Mouse (Mus musculus) testis, adult 2 months (tissue): ENCODE results near the gene Olfr694. TPM values are rescaled to one million over a fixed set of nuclear protein-coding genes. Genes with fewer than 3 reads are reported as not detected.
"Not testable (repeated sequence)": the region's sequence is repeated elsewhere in the genome, so short reads cannot be mapped to it uniquely, and the experiment has no call there.

Source experiments
- H3K27ac ChIP-seq: fragments of 200-500 bp; 2 replicates; pipeline ENCODE4 v1.5.1; 2012; ENCODE audit warnings: low read depth, low read length; ENCODE audit not compliant: control insufficient read depth, insufficient read depth
- H3K27me3 ChIP-seq: fragments of 200-500 bp; 2 replicates; pipeline ENCODE4 v1.6.1; 2012; ENCODE audit warnings: mild to moderate bottlenecking, low read length, moderate library complexity; ENCODE audit not compliant: control insufficient read depth, insufficient read depth
- H3K36me3 ChIP-seq: fragments of 200-500 bp; 2 replicates; pipeline ENCODE4 v1.6.1; 2012; ENCODE audit warnings: mild to moderate bottlenecking, low read length; ENCODE audit not compliant: control insufficient read depth, insufficient read depth
- H3K4me1 ChIP-seq: fragments of 200-500 bp; 2 replicates; pipeline ENCODE4 v1.6.1; 2012; ENCODE audit warnings: low read length; ENCODE audit not compliant: control insufficient read depth, insufficient read depth
- H3K4me3 ChIP-seq: fragments of 200-500 bp; 2 replicates; pipeline ENCODE4 v1.5.1; 2012; ENCODE audit warnings: low read depth, mild to moderate bottlenecking, low read length, moderate library complexity, mixed read lengths; ENCODE audit not compliant: control insufficient read depth
- CTCF ChIP-seq: fragments of 200-500 bp; IDR thresholded peaks from 2 replicates; pipeline ENCODE4 v1.5.1; 2012; ENCODE audit warnings: low read depth, mild to moderate bottlenecking, inconsistent platforms, low read length, moderate library complexity; ENCODE audit not compliant: control insufficient read depth, insufficient read depth, insufficient replicate concordance
- POLR2A ChIP-seq: fragments of 200-500 bp; IDR thresholded peaks from 2 replicates; pipeline ENCODE4 v1.6.1; 2012; ENCODE audit warnings: low read depth, mild to moderate bottlenecking, inconsistent platforms, low read length, moderate library complexity; ENCODE audit not compliant: control insufficient read depth
- polyA plus RNA-seq: library from polyadenylated mRNA; depleted of rRNA; stranded (reverse); fragments of >200 nt; gene quantifications from 2 replicates; pipeline ENCODE4 v1.2.3, GENCODE M21; 2012; rRNA removed

Gene Olfr694
- not detected in 2 replicates for polyA plus RNA-seq

DNA sequence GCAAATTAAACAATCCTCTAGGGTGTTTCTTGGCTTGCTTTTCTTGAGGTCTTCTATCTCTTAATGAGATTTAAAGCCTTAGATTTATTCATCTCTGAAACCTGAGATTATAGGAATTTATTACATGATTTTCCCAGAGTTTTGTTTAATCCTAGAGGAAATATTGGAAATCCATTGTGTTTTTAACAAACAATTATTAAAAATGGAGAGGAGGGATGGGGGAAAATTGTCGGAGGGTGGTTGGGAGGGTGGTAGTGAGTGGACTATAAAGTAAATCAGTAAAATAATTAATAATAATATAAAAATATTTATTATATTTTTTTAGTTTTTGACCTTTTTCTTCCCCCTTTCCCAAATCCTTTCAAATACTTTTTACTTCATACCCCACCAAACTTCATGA lies at the start of gene Olfr694:
TSS of gene Olfr694 (minus strand) at position 101 of the 400 bp plus-strand sequence.
- no peak within 1 kb of the TSS for H3K4me3 ChIP-seq
- no peaks in the 10 kb centered on the region for H3K27me3 ChIP-seq
- TF ChIP-seq CTCF (no peak), POLR2A (no peak)
- H3K36me3 ChIP-seq, result no peaks in the 10 kb centered on the region
- H3K27ac ChIP-seq, result no peak within 1 kb of the TSS
- H3K4me1 ChIP-seq, result no peaks in the 10 kb centered on the region

DNA sequence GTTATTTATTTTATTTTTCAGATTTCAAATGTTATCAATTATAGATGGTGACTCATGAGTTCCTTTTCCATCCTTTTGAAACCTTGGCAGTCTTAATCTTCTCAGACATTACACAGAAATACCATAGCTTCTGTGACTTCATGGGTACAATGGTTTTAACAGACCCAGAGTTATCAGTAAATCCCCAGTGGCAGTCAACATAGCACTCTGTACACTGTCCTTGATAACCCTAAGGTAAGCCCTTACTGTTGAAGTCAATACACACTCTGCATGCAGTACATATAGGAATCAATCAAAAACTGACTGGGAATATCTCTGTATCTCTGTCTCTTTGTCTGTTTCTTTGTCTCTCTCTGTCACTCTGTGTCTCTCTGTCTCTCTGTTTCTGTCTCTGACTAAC lies 45.4 kb upstream of the Olfr694 start:
- Histone ChIP-seq H3K36me3 (no peaks in the 10 kb centered on the region), H3K27ac (no peak overlapping the region)
- no peak for TF ChIP-seq CTCF
- no peak for TF ChIP-seq POLR2A

DNA sequence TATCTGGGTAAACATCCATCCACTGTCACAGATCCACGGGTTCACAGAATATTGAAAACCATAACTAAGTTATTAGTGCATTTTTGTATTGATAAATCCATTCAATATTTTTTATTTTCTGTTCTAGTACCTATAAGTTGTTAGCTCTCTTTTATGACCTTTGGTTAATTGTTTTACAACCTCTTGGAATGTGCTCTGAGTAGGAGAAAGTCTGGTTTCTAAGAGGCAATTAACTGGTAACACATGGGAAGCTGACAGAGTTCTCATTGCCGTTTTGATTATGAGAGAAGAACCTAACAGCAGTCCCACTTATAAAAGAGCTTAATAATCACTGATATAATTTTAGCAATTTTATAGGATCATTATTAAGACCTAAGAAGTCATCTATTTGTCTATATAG lies 42.1 kb upstream of the Olfr694 start:
- no peak overlapping the region for H3K4me3 ChIP-seq
- H3K27ac ChIP-seq, result no peak overlapping the region

More for the DNA sequence above, 45.4 kb upstream of the Olfr694 start:
- H3K4me3 ChIP-seq, result no peak overlapping the region
- no peaks in the 10 kb centered on the region for H3K4me1 ChIP-seq
- H3K27me3 ChIP-seq, result no peaks in the 10 kb centered on the region

DNA sequence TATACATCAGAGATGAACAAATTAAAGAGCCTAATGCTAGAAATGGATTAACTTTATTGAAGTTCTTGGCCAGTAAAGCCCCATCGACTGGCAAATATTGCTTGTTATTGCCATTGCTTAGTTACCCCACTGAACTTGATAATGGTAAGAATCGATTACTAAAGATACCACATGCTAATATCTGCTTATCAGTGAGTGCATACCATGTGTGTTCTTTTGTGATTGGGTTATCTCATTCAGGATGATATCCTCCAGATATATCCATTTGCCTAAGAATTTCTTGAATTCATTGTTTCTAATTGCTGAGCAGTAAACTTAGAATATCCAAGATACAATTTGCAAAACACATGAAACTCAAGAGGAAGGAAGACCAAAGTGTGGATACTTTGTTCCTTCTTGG lies 34.0 kb upstream of the Olfr694 start:
- H3K27ac ChIP-seq, H3K4me1 ChIP-seq, H3K4me3 ChIP-seq, H3K36me3 ChIP-seq, H3K27me3 ChIP-seq: not testable (repeated sequence)

More for the DNA sequence above, 42.1 kb upstream of the Olfr694 start:
- Histone ChIP-seq H3K4me1 (no peaks in the 10 kb centered on the region), H3K27me3 (no peaks in the 10 kb centered on the region), H3K36me3 (no peaks in the 10 kb centered on the region)
- TF ChIP-seq POLR2A, result no peak
- TF ChIP-seq CTCF, result no peak

DNA sequence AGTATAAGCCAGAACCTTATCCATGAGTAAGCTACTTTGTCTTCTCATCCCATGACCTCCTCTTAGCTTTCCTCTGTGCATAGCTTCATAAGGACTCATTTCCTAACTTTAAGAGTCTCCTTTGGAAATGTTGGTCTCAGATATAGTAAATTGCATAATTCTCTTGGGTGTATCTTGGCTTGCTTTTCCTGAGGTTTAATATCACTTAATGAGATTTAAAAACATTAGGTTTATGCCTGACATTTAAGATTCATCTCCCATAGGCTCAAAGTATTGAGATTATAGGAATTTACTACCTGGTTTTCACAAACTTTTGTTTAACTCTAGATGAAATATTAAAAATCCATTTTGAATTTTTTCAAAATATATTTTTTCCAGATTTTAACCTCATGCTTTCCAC lies 24.7 kb upstream of the Olfr694 start, which contains the start of gene Olfr695:
TSS of gene Olfr695 (minus strand) at position 101 of the 400 bp plus-strand sequence.
- Histone ChIP-seq H3K27ac (no peak within 1 kb of the TSS), H3K36me3 (no peaks in the 10 kb centered on the region), H3K4me1 (no peaks in the 10 kb centered on the region), H3K4me3 (no peak within 1 kb of the TSS), H3K27me3 (no peaks in the 10 kb centered on the region)
- TF ChIP-seq CTCF (no peak), POLR2A (no peak)

DNA sequence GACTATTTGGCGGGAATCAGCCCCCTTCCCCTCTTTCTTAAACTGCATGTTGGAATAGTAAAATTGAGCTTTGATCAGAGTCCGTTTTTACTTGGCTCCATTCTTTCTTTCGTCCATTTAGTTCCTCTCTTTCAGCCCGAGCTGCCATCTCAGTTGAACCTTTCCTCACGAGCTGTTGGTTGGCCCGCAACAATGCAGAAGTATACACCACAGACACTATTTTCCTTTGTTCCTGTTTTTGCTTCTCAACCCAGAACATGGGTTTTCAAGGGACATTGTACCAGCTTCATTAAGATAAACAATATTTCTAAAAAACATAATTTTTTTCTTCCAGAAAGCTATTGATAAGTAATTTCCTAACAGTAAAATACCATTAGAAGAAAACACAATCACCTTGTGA lies 19.8 kb upstream of the Olfr694 start:
- Histone ChIP-seq H3K4me3 (no peak overlapping the region), H3K27me3 (no peaks in the 10 kb centered on the region), H3K4me1 (no peaks in the 10 kb centered on the region), H3K36me3 (no peaks in the 10 kb centered on the region), H3K27ac (no peak overlapping the region)
- TF ChIP-seq POLR2A, result no peak
- TF ChIP-seq CTCF, result no peak

DNA sequence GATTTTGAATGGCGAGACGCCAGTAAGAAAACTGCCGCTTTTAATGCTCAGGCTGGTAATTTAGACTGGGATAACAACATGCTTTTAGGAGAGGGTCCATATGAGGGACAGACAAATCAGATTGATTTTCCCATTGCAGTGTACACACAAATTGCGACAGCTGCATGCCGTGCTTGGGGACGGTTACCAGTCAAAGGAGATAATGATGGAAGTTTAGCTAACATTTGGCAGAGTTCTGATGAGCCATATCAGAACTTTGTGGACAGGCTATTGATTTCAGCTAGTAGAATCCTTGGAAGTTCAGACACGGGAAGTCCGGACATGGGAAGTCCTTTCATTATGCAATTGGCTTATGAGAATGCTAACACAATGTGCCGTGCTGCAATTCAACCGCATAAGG lies 16.1 kb upstream of the Olfr694 start:
- not testable (repeated sequence) for H3K27me3 ChIP-seq, H3K27ac ChIP-seq, H3K4me1 ChIP-seq, H3K4me3 ChIP-seq, H3K36me3 ChIP-seq

DNA sequence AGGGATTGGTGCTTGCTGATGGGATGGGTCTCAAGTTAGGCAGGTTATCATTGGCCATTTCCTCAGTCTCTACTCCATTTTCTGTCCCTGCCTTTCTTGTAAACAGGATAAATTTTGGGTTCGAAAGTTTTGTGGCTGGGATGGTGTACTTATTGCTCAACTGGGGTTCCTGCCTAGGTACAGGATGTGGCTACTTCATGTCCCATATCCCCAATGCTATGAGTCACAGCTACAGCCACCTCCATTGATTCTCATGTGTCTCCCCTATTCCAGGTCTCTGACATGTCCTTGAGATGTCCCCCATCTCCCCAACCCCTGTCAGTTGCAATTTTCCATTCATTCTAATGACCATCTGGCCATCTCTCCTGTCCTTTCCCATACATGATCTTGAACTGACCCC lies 5.3 kb upstream of the Olfr694 start:
- H3K4me3 ChIP-seq, result no peak overlapping the region
- H3K4me1 ChIP-seq, result no peaks in the 10 kb centered on the region
- H3K27me3 ChIP-seq, result no peaks in the 10 kb centered on the region
- TF ChIP-seq CTCF (no peak), POLR2A (no peak)
- H3K36me3 ChIP-seq, result no peaks in the 10 kb centered on the region
- H3K27ac ChIP-seq, result no peak overlapping the region

DNA sequence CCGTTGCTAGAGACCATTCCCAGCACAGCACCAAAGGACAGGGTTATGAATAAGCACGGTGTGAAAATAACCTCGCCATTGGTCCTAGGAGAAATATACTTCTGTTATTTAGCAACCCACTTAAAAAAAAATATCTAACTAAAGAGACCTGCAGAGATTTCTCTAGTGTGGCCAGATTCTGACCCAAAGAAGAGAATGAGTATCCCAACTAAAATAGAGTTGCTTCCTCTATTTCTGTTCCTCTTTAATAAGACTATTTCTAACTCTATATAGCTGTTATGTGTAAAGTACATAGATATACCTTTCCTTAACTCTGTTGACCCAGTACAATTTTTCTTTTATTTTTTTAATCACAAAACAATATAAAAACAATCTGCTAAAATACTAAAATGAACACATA lies 1.4 kb upstream of the Olfr694 start:
- Histone ChIP-seq H3K4me1 (no peaks in the 10 kb centered on the region), H3K36me3 (no peaks in the 10 kb centered on the region), H3K27ac (no peak overlapping the region), H3K4me3 (no peak overlapping the region), H3K27me3 (no peaks in the 10 kb centered on the region)
- no peak for TF ChIP-seq POLR2A
- TF ChIP-seq CTCF, result no peak
